Mouse (Mus musculus) heart, embryonic 13.5 days (tissue): ENCODE results near the gene Tlr12. TPM values are rescaled to one million over a fixed set of nuclear protein-coding genes. Genes with fewer than 3 reads are reported as not detected.
"Not testable (repeated sequence)": the region's sequence is repeated elsewhere in the genome, so short reads cannot be mapped to it uniquely, and the experiment has no call there.

Source experiments
- ATAC-seq: fragments of 200-750 bp; cut with Nextera tagmentation; 2 replicates; pipeline ENCODE4 v1.8.0; 2017; ENCODE audit warnings: moderate TSS enrichment; ENCODE audit not compliant: insufficient number of reproducible peaks, low FRiP score, low TSS enrichment; ENCODE audit errors: extremely low read depth
- H3K27ac ChIP-seq: fragments of 300-500 bp; sonication (generic); replicated peaks from 2 replicates; pipeline ENCODE4 v1.5.1; 2015; ENCODE audit warnings: moderate library complexity, mild to moderate bottlenecking, inconsistent platforms
- H3K27me3 ChIP-seq: fragments of 300-500 bp; sonication (generic); replicated peaks from 2 replicates; pipeline ENCODE4 v1.6.1; 2015; ENCODE audit warnings: mild to moderate bottlenecking, inconsistent platforms
- H3K36me3 ChIP-seq: fragments of 300-500 bp; sonication (generic); 2 replicates; pipeline ENCODE4 v1.6.1; 2015; ENCODE audit warnings: mild to moderate bottlenecking, inconsistent platforms
- H3K4me1 ChIP-seq: fragments of 300-500 bp; sonication (generic); 2 replicates; pipeline ENCODE4 v1.6.1; 2015; ENCODE audit warnings: inconsistent platforms
- H3K4me2 ChIP-seq: fragments of 300-500 bp; sonication (generic); 2 replicates; pipeline ENCODE4 v1.6.1; 2015; ENCODE audit warnings: inconsistent platforms, mild to moderate bottlenecking, moderate library complexity
- H3K4me3 ChIP-seq: fragments of 300-500 bp; sonication (generic); 2 replicates; pipeline ENCODE4 v1.5.1; 2015; ENCODE audit warnings: moderate library complexity, mild to moderate bottlenecking, inconsistent platforms
- H3K9ac ChIP-seq: fragments of 300-500 bp; sonication (generic); 2 replicates; pipeline ENCODE4 v1.6.1; 2015; ENCODE audit warnings: inconsistent platforms, mild to moderate bottlenecking, moderate library complexity
- H3K9me3 ChIP-seq: fragments of 300-500 bp; sonication (generic); 2 replicates; pipeline ENCODE4 v1.6.1; 2016; ENCODE audit warnings: inconsistent platforms
- WGBS: fragments of 180-500 bp; shearing (Covaris S2); methylation state at CpG from one replicate; pipeline ENCODE4 v1.1.7; 2015; ENCODE audit warnings: mixed read lengths; 5-methylcytosine and 5-hydroxymethylcytosine counted together
- polyA plus RNA-seq: library from polyadenylated mRNA; unstranded; fragments of >200 nt; fragmentation: Nextera tagmentation; extraction: Ambion mirVana; gene quantifications from 2 replicates; pipeline ENCODE4 v1.2.1, GENCODE M21; 2015

The Tlr12 gene
- polyA plus RNA-seq: 0.25 and 0.43 TPM in 2 replicates

- H3K36me3 ChIP-seq: no peaks in the 10 kb centered on the region
- H3K9me3 ChIP-seq: no peaks in the 10 kb centered on the region
- H3K9ac ChIP-seq: no peak within 1 kb of the TSS
- no peak within 1 kb of the TSS for H3K27ac ChIP-seq
- peaks cover 45% of the 10 kb centered on the region for H3K27me3 ChIP-seq
- 54% methylated on average over 15 of the region's 15 CpGs for WGBS
- ATAC-seq: no peak
- H3K4me2 ChIP-seq: peak within 1 kb of the TSS; percentile 12; the same call in 1 of the 2 replicates
- no peak within 1 kb of the TSS for H3K4me3 ChIP-seq
- H3K4me1 ChIP-seq: peaks cover 14% of the 10 kb centered on the region
These were observed at the start of gene Tlr12 for GRCm38 (mm10) chr4:128618246-128618911. Gene Tlr12 (minus strand): TSS chr4:128618619.

GRCm38 (mm10) chr4:128667195-128667594, 48.8 kb upstream of the Tlr12 start:
- H3K9me3 ChIP-seq, H3K9ac ChIP-seq, H3K4me1 ChIP-seq, H3K4me3 ChIP-seq, H3K36me3 ChIP-seq, ATAC-seq, H3K27me3 ChIP-seq, H3K27ac ChIP-seq, H3K4me2 ChIP-seq: not testable (repeated sequence)
- WGBS: 59% methylated on average over 4 of the region's 4 CpGs

- H3K4me1 ChIP-seq, H3K36me3 ChIP-seq, H3K27ac ChIP-seq, H3K27me3 ChIP-seq, H3K4me2 ChIP-seq, H3K9me3 ChIP-seq, H3K9ac ChIP-seq, H3K4me3 ChIP-seq, ATAC-seq: not testable (repeated sequence)
- WGBS: 57% methylated on average over 7 of the region's 7 CpGs
These were observed 47.9 kb upstream of the Tlr12 start for GRCm38 (mm10) chr4:128666362-128666761.

GRCm38 (mm10) chr4:128664002-128664401, 45.6 kb upstream of the Tlr12 start:
- no peak overlapping the region for H3K4me2 ChIP-seq
- no peak overlapping the region for H3K27ac ChIP-seq
- H3K36me3 ChIP-seq: no peaks in the 10 kb centered on the region
- H3K9ac ChIP-seq: no peak overlapping the region
- 59% methylated on average over 3 of the region's 3 CpGs for WGBS
- no peaks in the 10 kb centered on the region for H3K4me1 ChIP-seq
- ATAC-seq: no peak
- H3K27me3 ChIP-seq: peaks cover 3% of the 10 kb centered on the region; the same call in 1 of the 2 replicates
- H3K9me3 ChIP-seq: no peaks in the 10 kb centered on the region
- no peak overlapping the region for H3K4me3 ChIP-seq

DNA sequence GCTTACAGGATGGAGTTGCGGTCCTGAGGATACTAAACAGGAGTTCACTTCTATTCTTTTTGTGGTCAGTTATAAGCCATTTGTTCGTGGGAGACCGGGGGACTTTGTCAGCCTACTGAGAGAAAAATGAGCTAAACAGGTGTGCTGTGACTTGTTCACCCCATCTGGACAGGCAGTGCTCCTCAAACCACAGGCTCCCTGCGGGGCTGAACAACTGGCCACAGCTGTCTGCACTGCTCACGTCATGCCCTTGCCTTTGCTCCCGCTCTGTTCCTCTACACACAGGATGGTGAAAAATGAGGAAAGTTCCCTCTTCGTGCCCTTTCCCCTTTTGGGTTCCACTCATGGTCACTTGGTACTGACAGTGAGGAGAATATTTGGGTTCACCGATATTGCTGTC, 42.6 kb upstream of the Tlr12 start:
- no peak overlapping the region for H3K4me2 ChIP-seq
- 77% methylated on average over 8 of the region's 8 CpGs for WGBS
- no peaks in the 10 kb centered on the region for H3K4me1 ChIP-seq
- H3K36me3 ChIP-seq: no peaks in the 10 kb centered on the region
- H3K27me3 ChIP-seq: peaks cover 23% of the 10 kb centered on the region
- no peak for ATAC-seq
- no peak overlapping the region for H3K27ac ChIP-seq
- no peak overlapping the region for H3K9ac ChIP-seq
- H3K4me3 ChIP-seq: no peak overlapping the region
- no peaks in the 10 kb centered on the region for H3K9me3 ChIP-seq

DNA sequence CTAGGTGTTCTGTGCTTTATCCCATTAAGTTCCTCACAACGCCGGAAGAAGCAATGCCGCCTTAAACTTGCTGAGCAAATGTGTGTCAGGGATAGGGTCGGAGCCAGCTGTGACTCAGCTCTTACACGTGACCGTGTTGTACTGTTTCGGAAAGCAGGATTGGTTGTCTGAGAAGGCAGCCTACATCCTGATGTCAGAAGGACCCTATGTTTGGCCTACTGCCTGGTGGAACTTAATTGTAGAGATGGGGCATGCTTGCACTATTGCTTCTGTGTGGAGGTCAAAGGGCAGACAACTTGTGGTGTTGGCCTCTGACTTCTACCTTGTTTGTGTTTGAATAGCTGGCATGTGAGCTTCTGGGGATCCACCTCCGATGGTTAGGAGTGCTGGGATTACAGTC, 41.8 kb upstream of the Tlr12 start:
- Histone ChIP-seq H3K4me1 (peaks cover 6% of the 10 kb centered on the region), H3K4me3 (no peak overlapping the region), H3K27me3 (peaks cover 30% of the 10 kb centered on the region), H3K9me3 (no peaks in the 10 kb centered on the region), H3K9ac (no peak overlapping the region), H3K27ac (no peak overlapping the region), H3K36me3 (no peaks in the 10 kb centered on the region), H3K4me2 (no peak overlapping the region)
- 84% methylated on average over 8 of the region's 8 CpGs for WGBS
- ATAC-seq: no peak

GRCm38 (mm10) chr4:128655446-128655845, 37.0 kb upstream of the Tlr12 start:
- H3K4me3 ChIP-seq: peak overlapping the region; percentile 80
- peaks cover 26% of the 10 kb centered on the region for H3K4me1 ChIP-seq
- H3K9ac ChIP-seq: peak overlapping the region; percentile 84
- ATAC-seq: no peak
- H3K27me3 ChIP-seq: peaks cover 35% of the 10 kb centered on the region
- no peak overlapping the region for H3K27ac ChIP-seq
- H3K4me2 ChIP-seq: peak overlapping the region; percentile 100
- H3K9me3 ChIP-seq: no peaks in the 10 kb centered on the region
- 11% methylated on average over 12 of the region's 12 CpGs for WGBS
- H3K36me3 ChIP-seq: no peaks in the 10 kb centered on the region

GRCm38 (mm10) chr4:128654505-128655381, 36.3 kb upstream of the Tlr12 start, which contains the start of gene Phc2:
Gene Phc2 (plus strand): TSS chr4:128654702.
- WGBS: under 1% methylated on average over 81 of the region's 85 CpGs
- Histone ChIP-seq H3K4me2 (peak within 1 kb of the TSS; percentile 100), H3K4me1 (peaks cover 26% of the 10 kb centered on the region), H3K27ac (no peak within 1 kb of the TSS), H3K27me3 (peaks cover 35% of the 10 kb centered on the region), H3K9me3 (no peaks in the 10 kb centered on the region), H3K36me3 (no peaks in the 10 kb centered on the region), H3K9ac (peak within 1 kb of the TSS; percentile 84), H3K4me3 (peak within 1 kb of the TSS; percentile 80)
- ATAC-seq: peak; percentile 80

DNA sequence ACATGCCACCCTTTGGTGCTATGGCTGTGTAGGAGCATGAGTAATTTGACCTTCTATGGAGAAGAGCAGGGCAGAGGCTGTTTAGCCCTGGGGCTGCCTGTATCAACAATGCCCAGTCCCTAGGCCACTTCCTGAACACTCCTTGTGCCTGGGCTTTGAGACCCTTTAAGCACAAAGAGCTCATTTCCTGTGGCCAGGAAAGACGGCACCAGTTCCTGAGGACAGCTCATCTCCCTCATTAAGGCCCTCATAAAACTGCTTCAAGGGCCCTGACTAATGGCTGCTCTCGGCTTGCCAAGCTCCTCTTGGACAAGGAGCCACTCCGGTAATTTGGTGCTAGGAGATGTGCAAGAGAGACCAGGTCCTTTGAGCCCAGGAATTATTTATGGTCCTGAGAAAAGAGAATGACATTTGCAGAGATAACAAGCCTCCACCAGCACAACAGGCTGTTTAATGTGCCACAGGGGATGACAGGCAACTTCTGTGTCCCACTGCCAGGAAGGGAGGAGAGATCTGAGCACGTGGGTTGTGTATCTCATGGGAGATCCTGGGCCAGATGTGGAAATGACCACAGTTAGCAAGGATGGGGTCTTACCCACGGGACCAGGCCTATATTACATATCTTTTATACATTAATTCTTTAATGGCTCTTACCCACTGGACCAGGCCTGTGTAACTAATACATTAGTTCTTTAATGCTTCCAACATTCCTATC, 34.3 kb upstream of the Tlr12 start:
- no peak overlapping the region for H3K4me2 ChIP-seq
- no peak overlapping the region for H3K4me3 ChIP-seq
- ATAC-seq: no peak
- H3K27ac ChIP-seq: peak overlapping the region; percentile 25; the same call in 1 of the 2 replicates
- H3K27me3 ChIP-seq: peaks cover 41% of the 10 kb centered on the region
- 28% methylated on average over 5 of the region's 5 CpGs for WGBS
- no peak overlapping the region for H3K9ac ChIP-seq
- peaks cover 26% of the 10 kb centered on the region for H3K4me1 ChIP-seq
- no peaks in the 10 kb centered on the region for H3K36me3 ChIP-seq
- H3K9me3 ChIP-seq: no peaks in the 10 kb centered on the region

DNA sequence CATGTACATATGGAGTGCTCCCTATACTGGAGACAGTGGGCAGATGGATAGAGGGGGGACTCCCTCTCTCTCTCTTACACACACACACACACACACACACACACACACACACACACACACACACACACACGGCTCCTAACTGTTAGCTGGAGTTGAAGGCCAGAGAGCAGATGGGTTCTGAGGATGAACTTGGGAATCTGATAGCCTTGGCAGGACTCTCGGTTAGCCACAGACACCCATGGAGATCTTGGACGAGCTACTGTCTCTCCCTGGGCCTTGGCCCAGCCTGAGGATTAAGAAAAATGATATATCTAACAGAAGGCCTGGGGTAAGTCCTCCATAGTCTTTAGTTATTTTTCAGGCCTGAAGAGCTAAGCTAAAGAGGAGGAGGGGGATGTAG, 33.1 kb upstream of the Tlr12 start:
- Histone ChIP-seq H3K27ac (no peak overlapping the region), H3K4me1 (peaks cover 35% of the 10 kb centered on the region), H3K9ac (no peak overlapping the region), H3K9me3 (no peaks in the 10 kb centered on the region), H3K36me3 (no peaks in the 10 kb centered on the region), H3K4me2 (no peak overlapping the region), H3K27me3 (peaks cover 31% of the 10 kb centered on the region), H3K4me3 (no peak overlapping the region)
- WGBS: 75% methylated on average over 3 of the region's 3 CpGs
- ATAC-seq: no peak

GRCm38 (mm10) chr4:128648567-128649255, 30.3 kb upstream of the Tlr12 start:
- ATAC-seq: no peak
- H3K4me2 ChIP-seq: no peak overlapping the region
- H3K4me3 ChIP-seq: no peak overlapping the region
- H3K27me3 ChIP-seq: 0 out of 2 replicates have a peak, but pooled peaks cover 19% of the 10 kb centered on the region
- no peak overlapping the region for H3K27ac ChIP-seq
- WGBS: 60% methylated on average over 8 of the region's 8 CpGs
- H3K36me3 ChIP-seq: no peaks in the 10 kb centered on the region
- peaks cover 26% of the 10 kb centered on the region for H3K4me1 ChIP-seq
- no peaks in the 10 kb centered on the region for H3K9me3 ChIP-seq
- H3K9ac ChIP-seq: no peak overlapping the region
